Mouse (Mus musculus): Measurements from ENCODE around the gene Aig1.

The Aig1 gene

GRCm38 (mm10) chr10:13776014-13776413 is 92.8 kb downstream of the Aig1 start:
- no peak for DNase-seq (ENCODE audit: low spot score in 2 of 2)

DNA sequence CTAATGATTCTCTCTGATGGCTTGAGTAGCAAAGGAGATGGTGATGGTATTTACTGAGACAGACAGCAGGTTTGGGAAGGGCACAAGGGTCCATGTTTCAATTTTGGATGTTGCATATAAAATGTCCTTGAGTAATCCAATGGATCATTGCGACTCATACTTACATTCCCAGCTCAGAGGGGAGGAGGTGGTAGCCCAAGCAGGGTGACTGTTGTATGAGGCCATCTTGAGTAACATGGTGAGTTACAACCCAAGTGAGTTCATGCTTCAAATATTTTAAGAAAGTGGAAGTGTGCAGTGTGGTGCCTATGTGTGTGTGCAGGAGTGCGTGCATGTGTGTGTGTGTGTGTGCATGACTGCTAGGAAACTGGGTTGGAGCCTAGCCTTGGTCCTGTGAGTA is 93.4 kb downstream of the Aig1 start:
- DNase-seq (ENCODE audit: low spot score in 2 of 2) = no peak

- no peak for DNase-seq (ENCODE audit: low spot score in 2 of 2)
Observed at GRCm38 (mm10) chr10:13774910-13775309, 93.9 kb downstream of the Aig1 start.

DNA sequence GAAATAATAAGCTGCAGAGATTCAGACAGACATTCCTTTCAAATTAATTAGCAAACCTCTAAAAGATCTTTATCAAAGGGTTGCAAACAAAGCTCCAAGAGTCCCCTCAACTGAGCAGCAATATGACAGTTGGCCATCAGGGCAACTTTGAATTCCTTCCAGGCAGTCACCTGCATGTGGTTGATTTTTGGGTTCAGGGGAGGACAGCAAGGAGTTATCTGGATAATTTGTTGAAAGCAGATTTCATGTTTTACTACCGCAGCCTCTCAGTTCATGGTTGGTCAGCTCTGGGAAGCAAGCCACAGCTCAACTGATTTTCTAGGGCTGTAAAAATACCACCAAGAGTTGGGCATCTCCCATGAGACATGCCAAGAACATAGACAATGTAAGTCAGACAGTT is 98.1 kb downstream of the Aig1 start:
- DNase-seq (ENCODE audit: low spot score in 2 of 2) = no peak

- no peak for DNase-seq (ENCODE audit: low spot score in 2 of 2)
Observed at GRCm38 (mm10) chr10:13769789-13770188, 99.0 kb downstream of the Aig1 start.

- DNase-seq (ENCODE audit: low spot score in 2 of 2) = no peak
Observed at GRCm38 (mm10) chr10:13768866-13769265, 99.9 kb downstream of the Aig1 start.

DNA sequence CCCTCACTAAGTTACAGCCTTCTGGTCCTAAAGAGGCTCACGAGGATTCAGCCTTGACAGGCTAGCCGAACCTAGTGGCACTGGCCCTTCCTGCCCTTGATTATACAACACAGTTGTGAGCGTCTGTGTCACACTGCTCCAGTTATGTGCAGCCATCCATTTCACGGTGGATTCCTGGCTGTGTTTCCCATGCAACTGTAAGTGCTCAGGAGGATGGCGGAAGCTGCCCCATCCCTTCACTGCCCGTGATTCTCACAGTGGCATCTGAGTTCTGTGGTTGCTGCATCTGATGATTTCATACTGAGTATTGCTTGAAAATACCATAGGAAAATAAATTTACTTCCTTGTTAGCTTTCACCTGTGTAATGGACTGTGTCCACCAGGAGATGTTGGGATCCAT is 101.7 kb downstream of the Aig1 start:
- no peak for DNase-seq (ENCODE audit: low spot score in 2 of 2)

GRCm38 (mm10) chr10:13763151-13763550 is 105.6 kb downstream of the Aig1 start:
- DNase-seq (ENCODE audit: low spot score in 2 of 2) = no peak

DNA sequence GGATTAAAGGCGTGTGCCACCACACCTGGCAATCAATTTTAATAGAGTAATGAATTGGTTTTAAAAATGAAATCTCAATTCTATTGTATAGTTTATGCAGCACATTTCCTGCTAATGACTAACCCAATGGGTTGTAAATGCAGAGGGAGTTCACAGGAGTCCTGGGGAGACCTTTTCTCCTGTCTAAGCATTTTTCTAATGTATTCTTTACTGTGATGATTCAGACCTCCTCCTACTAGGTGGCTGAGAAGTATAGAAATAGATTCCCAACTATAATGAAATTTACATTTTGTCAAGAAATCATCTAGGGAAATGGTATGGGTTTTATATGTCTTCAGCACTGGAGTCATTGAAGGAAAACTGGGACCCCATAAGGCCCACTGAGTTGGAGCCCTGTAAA is 114.1 kb downstream of the Aig1 start:
- DNase-seq (ENCODE audit: low spot score in 2 of 2) = no peak

DNA sequence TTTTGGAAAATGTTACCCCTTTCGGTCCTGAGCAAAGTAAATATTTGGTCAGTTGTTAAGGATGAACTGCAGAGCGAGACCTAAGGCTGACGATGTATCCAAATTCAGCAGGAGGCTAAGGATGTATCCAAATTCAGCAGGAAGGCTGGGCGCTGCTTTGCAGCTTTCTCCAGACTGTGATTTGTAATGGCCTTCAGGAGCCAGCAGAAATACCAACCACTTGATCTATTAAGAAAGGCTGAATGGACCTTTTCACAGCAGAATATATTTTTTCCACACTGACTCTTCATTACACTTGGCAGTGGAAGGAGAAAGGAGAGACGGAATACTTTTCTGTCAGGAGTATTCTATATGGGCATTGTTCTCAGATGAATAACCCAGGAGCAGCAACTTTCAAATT is 115.0 kb downstream of the Aig1 start:
- no peak for DNase-seq (ENCODE audit: low spot score in 2 of 2)

DNA sequence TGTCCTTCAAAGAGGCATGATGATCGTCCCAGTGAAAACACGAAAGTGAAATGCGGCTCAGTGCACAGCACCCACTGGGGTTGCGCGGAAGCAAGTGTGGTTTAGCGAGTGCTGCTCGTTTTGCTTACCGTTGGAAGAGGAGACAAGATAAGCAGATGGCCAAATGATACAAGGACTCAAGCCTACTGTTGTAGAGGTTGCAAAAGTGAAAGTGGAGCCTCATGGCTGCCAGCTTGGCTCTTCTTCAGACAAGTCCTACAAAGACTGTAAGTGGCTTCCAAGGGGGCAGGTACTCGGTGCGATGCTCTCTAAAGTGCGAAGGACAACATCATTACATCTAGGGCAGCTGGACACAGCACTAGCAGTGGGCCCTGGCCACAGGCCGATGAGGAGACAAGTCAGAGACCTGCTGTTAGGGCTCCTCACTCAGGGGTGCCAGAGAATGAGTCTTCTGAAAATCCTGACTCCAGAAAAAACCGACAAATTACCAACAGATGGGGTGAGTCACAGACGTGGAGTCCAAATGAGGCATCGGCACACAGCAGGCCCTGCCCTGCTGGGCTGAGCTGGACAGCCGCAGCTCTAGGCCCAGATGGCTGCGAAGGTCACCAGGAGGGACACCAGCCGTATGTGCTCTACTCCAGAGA is 129.2 kb downstream of the Aig1 start:
- no peak for DNase-seq (ENCODE audit: low spot score in 2 of 2)

- no peak for DNase-seq (ENCODE audit: low spot score in 2 of 2)
Observed at GRCm38 (mm10) chr10:13730039-13730748, 138.6 kb downstream of the Aig1 start.

DNA sequence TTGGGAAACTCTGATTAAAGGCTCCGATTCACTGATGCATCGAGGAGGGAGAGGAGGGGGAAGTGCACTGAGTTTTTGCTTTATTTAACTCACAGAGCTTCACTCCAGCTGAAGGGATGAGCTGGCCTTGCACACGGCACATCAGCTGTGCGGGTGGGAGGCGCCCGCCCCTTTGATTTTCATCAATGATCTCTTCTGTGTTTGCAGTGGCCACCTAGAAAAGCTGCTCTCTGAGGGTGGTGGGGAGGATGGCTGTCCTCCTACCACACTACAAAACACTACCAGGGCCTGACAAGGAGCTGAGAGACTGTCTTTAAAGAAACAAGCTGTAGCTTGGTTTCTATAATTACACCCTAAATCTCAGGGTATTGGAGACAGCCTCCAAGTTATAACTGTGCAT is 141.1 kb downstream of the Aig1 start:
- DNase-seq (ENCODE audit: low spot score in 2 of 2) = no peak

- DNase-seq (ENCODE audit: low spot score in 2 of 2) = no peak
Observed at GRCm38 (mm10) chr10:13726206-13726605, 142.6 kb downstream of the Aig1 start.

- no peak for DNase-seq (ENCODE audit: low spot score in 2 of 2)
Observed at GRCm38 (mm10) chr10:13725276-13725675, 143.5 kb downstream of the Aig1 start.

DNA sequence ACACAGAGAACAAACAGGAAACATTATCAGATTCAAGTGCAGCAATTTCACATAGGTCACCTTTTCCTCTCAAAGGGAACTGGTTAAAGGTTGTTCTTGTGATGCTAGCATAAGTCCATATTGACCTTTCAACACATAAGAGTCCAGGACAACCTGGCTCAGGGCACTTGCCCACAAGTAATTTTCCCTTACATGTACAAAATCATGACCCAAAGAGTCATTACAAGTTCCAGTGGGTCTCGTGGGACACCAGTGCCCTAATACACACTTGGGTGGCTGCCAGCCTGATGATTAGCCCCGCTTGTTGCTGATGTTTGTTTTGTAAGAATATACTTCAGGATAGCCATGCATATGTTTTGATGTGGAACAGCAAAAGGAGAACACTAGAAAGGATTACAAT is 152.6 kb downstream of the Aig1 start:
- DNase-seq (ENCODE audit: low spot score in 2 of 2) = no peak

DNA sequence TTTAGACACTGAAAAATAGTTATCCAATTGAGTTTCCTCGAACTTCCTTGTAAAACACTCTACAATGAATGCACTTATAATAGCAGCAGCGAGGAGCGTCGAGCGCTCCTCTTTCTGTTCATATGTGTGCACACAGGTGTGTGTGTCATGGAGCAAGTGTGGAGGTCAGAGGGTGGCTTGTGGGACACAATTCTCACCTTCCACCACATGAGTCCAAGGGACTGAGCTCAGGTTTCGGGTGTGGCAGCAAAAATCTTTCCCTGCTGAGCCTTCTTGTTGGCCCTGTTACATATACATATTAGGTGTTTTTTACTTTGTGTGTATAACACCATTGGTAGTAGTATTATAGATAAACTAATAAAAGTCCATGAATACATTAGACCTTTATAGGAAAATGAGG is 153.2 kb downstream of the Aig1 start:
- no peak for DNase-seq (ENCODE audit: low spot score in 2 of 2)

DNA sequence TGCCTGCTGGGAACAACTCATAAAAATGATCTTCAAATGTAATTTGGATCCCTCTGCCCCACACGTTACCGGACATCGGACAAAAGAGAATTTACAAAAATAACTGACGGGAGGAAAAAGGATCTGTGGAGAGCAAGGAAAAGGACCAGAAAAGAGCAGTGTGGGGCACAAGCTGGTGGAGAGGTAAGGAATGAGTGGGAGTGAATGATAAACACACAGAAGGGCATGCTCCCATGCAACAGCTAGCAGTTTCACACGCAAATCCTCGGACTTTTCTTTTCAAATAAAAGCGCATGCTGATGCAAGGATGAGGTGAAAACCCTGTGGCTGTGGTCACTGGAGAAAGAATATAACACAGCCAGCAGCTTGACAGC is 153.9 kb downstream of the Aig1 start:
- no peak for DNase-seq (ENCODE audit: low spot score in 2 of 2)

- no peak for DNase-seq (ENCODE audit: low spot score in 2 of 2)
Observed at GRCm38 (mm10) chr10:13714199-13714919, 154.4 kb downstream of the Aig1 start.

- DNase-seq (ENCODE audit: low spot score in 2 of 2) = no peak
Observed at GRCm38 (mm10) chr10:13713711-13714110, 155.1 kb downstream of the Aig1 start.

- DNase-seq (ENCODE audit: low spot score in 2 of 2) = no peak
Observed at GRCm38 (mm10) chr10:13713116-13713515, 155.7 kb downstream of the Aig1 start.

DNA sequence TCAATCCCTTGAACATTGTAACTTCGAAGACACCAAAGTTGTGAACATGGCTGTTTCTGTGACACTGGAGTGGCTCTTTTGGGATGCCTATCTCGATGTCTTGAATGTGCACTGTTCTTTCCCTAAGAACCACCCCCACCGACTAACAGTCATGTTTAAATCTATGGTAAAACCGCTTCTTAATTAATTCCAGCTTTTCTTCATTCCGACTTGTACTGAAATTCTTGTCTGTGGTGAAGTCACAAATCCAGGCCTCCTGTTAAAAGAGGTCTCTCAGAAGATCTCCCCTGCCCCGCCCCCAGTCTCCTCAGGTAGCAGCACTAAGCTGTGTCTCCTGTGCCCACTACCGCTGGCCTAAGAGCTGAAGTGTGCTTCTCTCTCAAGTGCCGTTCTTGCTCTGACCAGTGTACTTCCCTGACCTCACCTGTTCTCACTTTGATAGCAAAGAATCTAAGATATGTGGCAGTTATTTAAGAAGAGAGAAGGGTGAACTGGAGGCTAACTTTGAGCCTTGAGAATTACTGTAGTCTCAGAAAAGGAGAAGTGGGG is 157.4 kb downstream of the Aig1 start:
- no peak for DNase-seq (ENCODE audit: low spot score in 2 of 2)

DNA sequence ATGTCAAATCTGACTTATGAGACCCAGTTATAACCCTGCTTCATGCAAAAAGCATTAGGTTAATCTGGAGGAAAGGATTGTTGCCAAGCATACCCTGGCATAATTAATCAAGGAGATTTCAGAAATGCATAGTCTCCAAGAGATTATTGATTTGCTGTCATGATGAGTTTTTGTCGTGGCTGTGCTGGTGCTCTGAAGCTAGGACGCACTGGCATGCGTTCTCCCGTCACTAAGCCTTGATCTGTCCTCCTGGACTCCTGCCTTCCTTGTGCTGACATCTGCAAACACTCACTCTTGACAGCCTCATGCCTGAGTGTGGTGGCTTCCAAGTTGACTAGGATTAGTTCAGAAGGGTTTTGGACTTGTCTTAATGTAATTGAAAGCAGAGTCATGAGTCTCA is 163.0 kb downstream of the Aig1 start:
- DNase-seq (ENCODE audit: low spot score in 2 of 2) = no peak
